Mouse (Mus musculus): ENCODE data around the gene Csnk2a2. TPM values are rescaled to one million over a fixed set of nuclear protein-coding genes. Genes with fewer than 3 reads are reported as not detected.

Gene Csnk2a2
- polyA plus RNA-seq, 1 experiment from 2014 or later, result 14.0 TPM

DNA sequence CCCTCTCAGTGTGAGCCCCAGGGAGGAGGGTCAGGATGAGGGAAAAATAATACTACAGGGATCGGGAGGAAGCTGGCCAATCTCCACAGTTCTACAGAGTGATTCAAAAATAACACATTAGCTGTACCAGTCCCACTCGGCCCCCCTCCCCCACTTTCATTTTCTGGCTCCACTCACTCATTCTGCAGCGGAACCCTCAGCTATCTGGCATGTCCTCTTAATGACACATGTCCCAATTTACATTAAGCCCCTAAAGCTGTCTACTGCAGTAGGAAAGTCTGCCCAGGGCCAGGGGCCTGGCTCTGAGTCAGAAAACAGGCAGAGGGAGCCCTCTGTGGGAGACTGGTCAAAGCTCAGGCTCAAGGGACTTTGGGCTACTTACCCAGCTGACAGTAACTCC lies 59.9 kb downstream of the Csnk2a2 start:
- no peak for DNase-seq (ENCODE audit: low spot score)
- Histone ChIP-seq H3K4me3 (no peak overlapping the region), H3K27me3 (ENCODE audit: low read depth, poor library complexity, severe bottlenecking) (no peaks in the 10 kb centered on the region), H3K27ac (no peak overlapping the region), H3K36me3 (peaks cover 16% of the 10 kb centered on the region), H3K4me1 (peaks cover 34% of the 10 kb centered on the region), H3K9me3 (replicated peaks) (no peaks in the 10 kb centered on the region)
- WGBS, result 60% methylated on average over 3 of the region's 3 CpGs

DNA sequence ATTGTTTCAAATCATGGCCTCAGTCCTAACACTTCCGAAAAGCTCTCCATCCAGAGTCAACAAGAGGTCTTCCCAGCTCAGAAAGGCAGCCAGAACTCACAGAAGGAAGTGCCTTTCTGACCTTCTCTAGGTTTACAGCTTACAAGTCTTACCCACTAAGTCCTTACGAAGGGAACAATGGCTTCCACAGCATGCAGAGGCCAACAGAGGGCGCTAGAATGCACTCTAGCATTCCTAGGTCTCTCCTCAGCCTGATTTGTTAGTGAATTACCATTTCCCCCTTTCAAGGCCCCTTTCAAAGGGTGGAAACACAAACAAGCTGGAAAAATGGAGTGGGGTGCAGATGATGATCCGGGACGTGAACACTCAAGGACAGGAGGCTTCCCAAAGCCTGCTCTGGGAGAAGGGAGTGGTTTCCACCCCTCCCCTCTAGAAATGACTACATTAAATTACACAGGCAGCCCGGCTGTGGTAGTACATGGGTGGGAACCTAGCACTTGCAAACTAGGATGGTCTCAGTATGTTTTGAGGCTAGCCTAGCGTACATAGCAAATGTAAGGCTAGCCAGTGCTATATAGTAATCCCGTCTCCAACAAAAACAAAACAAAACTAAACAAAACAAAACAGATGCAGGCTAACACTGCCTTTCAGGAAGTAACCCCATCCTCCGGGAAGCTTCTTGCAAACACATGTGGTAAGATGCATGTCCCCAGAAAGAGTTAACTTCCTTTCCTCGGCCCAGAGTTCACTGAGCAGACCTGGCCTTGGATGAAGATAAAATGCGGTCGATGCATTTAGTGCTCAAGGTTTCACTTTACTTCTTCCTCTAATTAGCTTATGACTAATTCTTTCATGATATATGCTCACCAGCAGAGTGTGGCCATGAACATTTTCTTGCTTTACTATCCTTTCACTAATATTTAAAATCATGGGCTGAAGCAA lies 62.0 kb downstream of the Csnk2a2 start:
- peak; percentile 75 for DNase-seq (ENCODE audit: low spot score)
- no peak overlapping the region for H3K4me3 ChIP-seq
- H3K27me3 ChIP-seq (ENCODE audit: low read depth, poor library complexity, severe bottlenecking), result no peaks in the 10 kb centered on the region
- H3K4me1 ChIP-seq, result peaks cover 23% of the 10 kb centered on the region
- WGBS, result 46% methylated on average over 12 of the region's 12 CpGs
- H3K27ac ChIP-seq, result peak overlapping the region; percentile 53; the same call in 1 of the 2 replicates
- no peaks in the 10 kb centered on the region for H3K9me3 ChIP-seq (replicated peaks)
- peaks cover 31% of the 10 kb centered on the region for H3K36me3 ChIP-seq

DNA sequence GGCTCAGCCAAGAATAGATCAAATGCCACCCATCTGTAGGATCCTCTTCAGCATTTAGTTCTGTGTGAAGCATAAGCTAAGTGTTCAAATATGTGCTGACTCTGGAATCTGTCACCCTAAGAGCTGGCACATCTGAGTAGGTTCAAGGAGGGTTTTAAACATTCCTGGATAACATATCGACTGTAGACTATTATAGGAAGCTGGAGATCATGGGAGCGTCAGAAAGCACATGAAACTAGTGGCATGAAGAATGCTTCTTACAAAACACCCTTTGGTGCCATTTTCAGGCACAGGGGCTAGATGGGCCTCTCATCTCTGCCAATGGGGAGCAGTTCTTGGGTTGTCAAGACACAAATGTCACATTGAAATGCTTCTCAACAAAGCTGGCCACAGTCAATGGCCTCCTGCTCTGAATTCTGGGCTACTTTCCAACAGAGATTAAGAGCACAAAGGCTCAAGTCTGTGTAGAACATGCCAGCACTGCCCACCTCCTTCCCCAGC lies 63.0 kb downstream of the Csnk2a2 start:
- peaks cover 17% of the 10 kb centered on the region for H3K4me1 ChIP-seq
- 94% methylated on average over 2 of the region's 2 CpGs for WGBS
- no peak for DNase-seq (ENCODE audit: low spot score)
- peaks cover 38% of the 10 kb centered on the region for H3K36me3 ChIP-seq
- H3K27me3 ChIP-seq (ENCODE audit: low read depth, poor library complexity, severe bottlenecking), result no peaks in the 10 kb centered on the region
- no peak overlapping the region for H3K4me3 ChIP-seq
- H3K27ac ChIP-seq, result no peak overlapping the region
- no peaks in the 10 kb centered on the region for H3K9me3 ChIP-seq (replicated peaks)

DNA sequence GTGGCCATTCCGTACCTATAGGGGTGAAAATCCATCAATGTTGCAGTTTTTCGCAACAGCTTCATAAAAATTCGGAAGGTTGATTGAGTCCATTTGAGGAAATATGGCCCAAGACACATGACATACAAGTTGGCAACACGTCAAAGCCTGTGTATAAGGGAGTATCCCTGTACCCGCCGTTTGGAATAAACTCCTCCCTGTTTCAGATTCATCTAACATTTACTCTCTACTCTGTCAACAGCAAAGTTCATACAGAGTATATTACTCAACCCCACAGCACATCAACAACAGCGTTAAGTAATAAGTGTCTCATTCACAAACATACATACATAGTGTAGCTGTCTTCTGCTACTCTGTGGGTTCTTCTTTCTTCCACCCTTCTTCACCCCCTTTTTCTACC lies 65.2 kb downstream of the Csnk2a2 start:
- Histone ChIP-seq H3K4me3 (no peak overlapping the region), H3K27ac (no peak overlapping the region), H3K9me3 (replicated peaks) (no peaks in the 10 kb centered on the region), H3K4me1 (peaks cover 12% of the 10 kb centered on the region), H3K36me3 (peaks cover 54% of the 10 kb centered on the region), H3K27me3 (ENCODE audit: low read depth, poor library complexity, severe bottlenecking) (no peaks in the 10 kb centered on the region)
- DNase-seq (ENCODE audit: low spot score), result no peak
- 93% methylated on average over 7 of the region's 7 CpGs for WGBS

DNA sequence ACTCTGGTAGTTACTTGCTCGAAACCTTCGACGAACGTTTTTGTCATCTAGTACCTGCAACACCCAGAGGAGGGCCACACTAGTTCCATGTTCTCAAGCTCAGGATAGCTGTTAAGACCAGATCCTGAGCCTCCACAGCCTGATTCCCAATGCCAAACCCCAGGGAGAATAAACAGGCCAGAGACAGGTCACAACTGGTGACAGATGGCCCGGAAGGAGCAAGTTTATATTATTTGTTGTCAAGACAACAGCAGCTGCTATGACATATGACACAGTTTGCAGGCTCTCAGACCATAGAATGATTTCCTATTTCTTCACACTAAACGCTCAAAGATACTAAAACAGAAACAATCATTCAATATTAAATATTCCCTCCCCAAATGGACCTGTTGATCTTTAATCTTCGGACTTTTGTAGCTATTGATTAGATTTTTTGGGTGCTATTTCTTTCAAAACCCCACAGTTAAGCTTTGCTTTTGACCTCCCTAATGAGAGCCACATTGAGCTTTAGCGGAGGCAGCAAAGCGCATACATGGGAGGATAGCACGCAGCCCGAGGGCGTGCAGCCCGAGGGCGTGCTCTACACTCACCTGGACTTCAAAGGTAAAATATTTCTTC lies 67.5 kb downstream of the Csnk2a2 start:
- no peak for DNase-seq (ENCODE audit: low spot score)
- H3K27me3 ChIP-seq (ENCODE audit: low read depth, poor library complexity, severe bottlenecking), result no peaks in the 10 kb centered on the region
- peaks cover 60% of the 10 kb centered on the region for H3K36me3 ChIP-seq
- no peak overlapping the region for H3K27ac ChIP-seq
- no peaks in the 10 kb centered on the region for H3K4me1 ChIP-seq
- WGBS, result 92% methylated on average over 14 of the region's 14 CpGs
- no peaks in the 10 kb centered on the region for H3K9me3 ChIP-seq (replicated peaks)
- H3K4me3 ChIP-seq, result no peak overlapping the region

DNA sequence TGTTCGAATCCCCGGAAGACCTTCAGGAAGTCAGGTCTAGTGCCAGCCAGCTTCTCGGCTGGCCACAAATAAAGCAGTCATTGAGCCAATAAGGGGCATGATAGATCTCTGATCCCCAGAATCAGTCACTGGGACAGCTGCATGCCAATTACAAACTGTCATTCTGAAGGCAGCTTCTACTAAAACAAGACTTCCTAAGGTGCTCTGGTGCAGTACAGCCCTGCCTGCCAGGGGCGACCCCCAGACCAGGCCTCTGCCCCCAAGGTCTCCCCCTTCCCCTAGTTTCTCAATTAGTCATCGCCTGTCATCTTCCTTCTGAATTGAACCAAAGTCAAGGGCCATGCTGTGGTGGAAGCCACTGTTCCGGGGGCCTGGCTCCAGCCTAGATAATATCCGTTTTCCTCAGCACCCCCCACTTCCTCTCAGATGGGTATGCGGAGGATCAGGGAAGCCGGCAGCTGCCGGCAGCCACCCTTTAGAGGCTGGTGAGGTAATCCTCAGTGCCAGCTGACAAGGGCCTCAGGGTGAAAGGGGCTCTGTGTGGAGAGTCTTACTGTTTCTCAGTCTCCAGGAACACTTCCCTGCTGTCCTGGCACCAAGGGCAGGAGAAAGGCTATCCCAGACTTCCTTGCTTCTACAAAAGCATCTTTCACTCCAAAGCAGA lies 78.4 kb downstream of the Csnk2a2 start:
- Histone ChIP-seq H3K4me1 (peaks cover 5% of the 10 kb centered on the region), H3K27ac (no peak overlapping the region), H3K36me3 (no peaks in the 10 kb centered on the region), H3K9me3 (replicated peaks) (no peaks in the 10 kb centered on the region), H3K27me3 (ENCODE audit: low read depth, poor library complexity, severe bottlenecking) (no peaks in the 10 kb centered on the region), H3K4me3 (no peak overlapping the region)
- WGBS, result 46% methylated on average over 10 of the region's 10 CpGs
- DNase-seq (ENCODE audit: low spot score), result no peak

DNA sequence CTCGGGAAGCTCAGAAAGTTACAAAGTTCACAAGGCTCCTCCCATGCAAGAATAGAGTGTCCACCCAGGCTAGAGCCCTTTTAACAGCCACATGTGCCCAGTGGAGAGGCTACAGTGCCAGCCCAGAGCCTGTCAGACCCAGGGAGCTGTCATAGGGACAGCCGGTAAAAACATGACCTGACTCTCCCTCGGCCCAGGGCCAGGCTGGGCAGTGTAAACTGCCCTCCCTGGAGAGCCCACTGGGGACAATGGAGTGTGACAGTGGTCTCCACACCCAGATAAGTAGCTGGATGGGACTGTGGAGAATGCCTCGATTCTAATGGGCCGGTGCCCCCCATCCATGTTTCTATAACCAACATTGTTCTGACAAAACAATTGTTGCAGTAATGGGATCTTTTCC lies 80.3 kb downstream of the Csnk2a2 start:
- no peak overlapping the region for H3K27ac ChIP-seq

DNA sequence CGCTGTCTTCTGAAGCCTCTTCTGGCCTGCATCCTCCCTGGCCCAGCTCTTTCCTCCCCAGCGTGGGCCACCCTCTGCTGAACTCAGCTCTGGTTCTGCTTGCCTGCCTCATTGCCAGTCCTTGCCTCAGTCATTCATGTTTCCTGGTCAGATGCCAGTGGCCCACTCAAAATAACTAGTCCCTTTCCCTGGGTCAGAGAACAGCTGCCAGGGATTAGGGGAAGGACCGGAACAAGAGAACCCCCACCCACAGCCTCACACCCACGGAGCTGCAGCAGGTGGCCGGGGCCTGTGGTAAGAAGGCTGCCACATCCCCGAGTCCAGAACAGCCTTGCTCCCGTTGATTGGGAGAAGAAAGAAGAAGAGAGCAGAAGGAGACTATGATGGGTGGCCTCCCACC lies 88.7 kb downstream of the Csnk2a2 start:
- Histone ChIP-seq H3K36me3 (no peaks in the 10 kb centered on the region), H3K9me3 (replicated peaks) (no peaks in the 10 kb centered on the region), H3K27ac (no peak overlapping the region), H3K4me3 (no peak overlapping the region), H3K4me1 (peaks cover 12% of the 10 kb centered on the region), H3K27me3 (ENCODE audit: low read depth, poor library complexity, severe bottlenecking) (no peaks in the 10 kb centered on the region)
- DNase-seq (ENCODE audit: low spot score), result no peak
- WGBS, result 87% methylated on average over 7 of the region's 7 CpGs

More for the DNA sequence above, 80.3 kb downstream of the Csnk2a2 start:
- Histone ChIP-seq H3K36me3 (no peaks in the 10 kb centered on the region), H3K9me3 (replicated peaks) (no peaks in the 10 kb centered on the region), H3K27me3 (ENCODE audit: low read depth, poor library complexity, severe bottlenecking) (no peaks in the 10 kb centered on the region), H3K4me3 (no peak overlapping the region), H3K4me1 (peaks cover 5% of the 10 kb centered on the region)
- DNase-seq (ENCODE audit: low spot score), result no peak
- WGBS, result 91% methylated on average over 5 of the region's 5 CpGs

DNA sequence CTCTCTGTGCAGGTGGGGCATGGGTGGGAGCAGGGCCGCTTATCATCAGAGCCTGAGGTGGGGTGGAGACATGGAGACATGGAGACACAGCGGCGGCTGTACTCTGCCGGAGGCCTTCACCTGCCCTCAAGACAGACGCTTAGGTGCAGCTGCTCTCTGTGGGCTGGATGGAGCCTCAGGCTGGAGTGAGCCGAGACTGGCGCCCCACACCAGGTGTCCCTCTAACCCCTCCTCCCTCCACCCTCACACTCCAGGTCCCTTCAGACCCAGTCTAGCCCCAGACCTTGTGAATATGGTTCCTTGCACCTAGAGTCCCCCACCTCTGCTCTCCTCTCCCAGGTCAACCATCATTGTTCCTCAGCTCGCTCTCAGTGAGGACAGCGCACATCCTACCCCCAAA lies 90.7 kb downstream of the Csnk2a2 start:
- WGBS, result 84% methylated on average over 9 of the region's 9 CpGs
- Histone ChIP-seq H3K4me3 (no peak overlapping the region), H3K9me3 (replicated peaks) (no peaks in the 10 kb centered on the region), H3K36me3 (no peaks in the 10 kb centered on the region), H3K4me1 (peaks cover 29% of the 10 kb centered on the region), H3K27ac (0 out of 2 replicates have a peak overlapping the region, but pooled peaks have one; percentile 25), H3K27me3 (ENCODE audit: low read depth, poor library complexity, severe bottlenecking) (no peaks in the 10 kb centered on the region)
- DNase-seq (ENCODE audit: low spot score), result no peak

DNA sequence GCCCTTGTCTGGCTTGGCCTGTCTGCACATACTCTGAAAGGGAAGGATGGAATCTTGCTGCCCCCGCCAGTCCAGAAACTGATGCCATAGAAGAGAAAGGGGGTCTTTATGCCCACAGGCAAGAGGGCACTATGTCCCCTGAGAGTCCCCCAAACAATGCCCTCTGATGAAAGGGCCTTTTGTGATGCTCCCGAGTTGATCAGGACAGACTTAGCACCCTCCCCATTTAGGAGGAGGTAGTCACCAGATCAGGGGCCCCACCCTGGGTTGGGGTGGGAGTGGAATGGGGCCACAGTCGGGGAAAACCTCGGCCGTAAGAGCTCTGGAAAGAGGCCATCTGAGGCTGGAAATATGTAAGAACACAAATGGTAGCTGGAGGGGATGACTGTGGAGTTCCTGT lies 92.6 kb downstream of the Csnk2a2 start:
- Histone ChIP-seq H3K36me3 (no peaks in the 10 kb centered on the region), H3K27me3 (ENCODE audit: low read depth, poor library complexity, severe bottlenecking) (no peaks in the 10 kb centered on the region), H3K27ac (peak overlapping the region; percentile 27; the same call in 1 of the 2 replicates), H3K4me3 (no peak overlapping the region), H3K9me3 (replicated peaks) (no peaks in the 10 kb centered on the region), H3K4me1 (peaks cover 29% of the 10 kb centered on the region)
- 82% methylated on average over 5 of the region's 5 CpGs for WGBS
- DNase-seq (ENCODE audit: low spot score), result no peak

DNA sequence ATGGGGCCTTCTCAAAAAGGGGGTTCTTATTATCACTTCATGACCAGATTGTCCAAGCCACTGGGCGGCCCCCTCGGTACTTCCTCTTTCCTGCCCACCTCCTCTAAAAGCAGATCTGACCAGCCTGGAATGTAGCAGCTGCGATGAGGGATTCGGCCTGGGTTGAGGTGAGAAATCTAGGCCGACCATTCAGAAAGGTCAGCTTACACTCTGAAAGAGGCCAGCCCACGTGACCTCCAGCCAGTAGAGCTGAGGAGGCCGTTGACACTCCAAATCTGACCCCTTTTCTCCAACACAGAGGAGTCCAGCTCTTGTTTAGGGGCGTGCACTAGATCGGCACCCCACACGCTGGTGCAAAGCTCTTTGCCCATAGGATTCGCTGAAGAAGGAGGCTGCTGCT lies 93.1 kb downstream of the Csnk2a2 start:
- Histone ChIP-seq H3K9me3 (replicated peaks) (no peaks in the 10 kb centered on the region), H3K27ac (peak overlapping the region; percentile 27; the same call in 1 of the 2 replicates), H3K4me3 (no peak overlapping the region), H3K4me1 (peaks cover 29% of the 10 kb centered on the region), H3K36me3 (no peaks in the 10 kb centered on the region), H3K27me3 (ENCODE audit: low read depth, poor library complexity, severe bottlenecking) (no peaks in the 10 kb centered on the region)
- 50% methylated on average over 11 of the region's 11 CpGs for WGBS
- DNase-seq (ENCODE audit: low spot score), result no peak
